Mouse (Mus musculus): ENCODE results near the gene Msx1. TPM values are rescaled to one million over a fixed set of nuclear protein-coding genes. Genes with fewer than 3 reads are reported as not detected.

The Msx1 gene
- polyA plus RNA-seq, 1 experiment from 2014 or later: 23.2 TPM

- Histone ChIP-seq H3K9me3 (no peaks in the 10 kb centered on the region; the same call in 1 of the 2 replicates), H3K4me3 (replicated peaks) (peak overlapping the region; percentile 12; the same call in 1 of the 2 replicates), H3K27ac (no peak overlapping the region), H3K4me1 (replicated peaks) (peaks cover 14% of the 10 kb centered on the region), H3K4me2 (replicated peaks) (peak overlapping the region; percentile 36), H3K9ac (replicated peaks) (no peak overlapping the region), H3K27me3 (peaks cover 94% of the 10 kb centered on the region), H3K36me3 (no peaks in the 10 kb centered on the region)
- ATAC-seq: peak; percentile 76
- WGBS: under 1% methylated on average over 46 of the region's 46 CpGs
These were observed 7.3 kb downstream of the Msx1 start for GRCm38 (mm10) chr5:37816907-37817657.

GRCm38 (mm10) chr5:37815909-37816308, 8.5 kb downstream of the Msx1 start:
- H3K27ac ChIP-seq: no peak overlapping the region
- H3K9me3 ChIP-seq: no peaks in the 10 kb centered on the region; the same call in 1 of the 2 replicates
- H3K4me3 ChIP-seq (replicated peaks): no peak overlapping the region
- no peak overlapping the region for H3K9ac ChIP-seq (replicated peaks)
- peaks cover 89% of the 10 kb centered on the region for H3K27me3 ChIP-seq
- H3K4me1 ChIP-seq (replicated peaks): peaks cover 9% of the 10 kb centered on the region
- no peak for ATAC-seq
- no peaks in the 10 kb centered on the region for H3K36me3 ChIP-seq
- WGBS: 80% methylated on average over 4 of the region's 4 CpGs
- no peak overlapping the region for H3K4me2 ChIP-seq (replicated peaks)

GRCm38 (mm10) chr5:37814169-37814568, 10.2 kb downstream of the Msx1 start:
- Histone ChIP-seq H3K4me1 (replicated peaks) (peaks cover 9% of the 10 kb centered on the region), H3K27ac (no peak overlapping the region), H3K9me3 (no peaks in the 10 kb centered on the region; the same call in 1 of the 2 replicates), H3K4me2 (replicated peaks) (no peak overlapping the region), H3K27me3 (peaks cover 77% of the 10 kb centered on the region), H3K36me3 (no peaks in the 10 kb centered on the region), H3K9ac (replicated peaks) (no peak overlapping the region), H3K4me3 (replicated peaks) (no peak overlapping the region)
- ATAC-seq: no peak

- no peaks in the 10 kb centered on the region for H3K4me1 ChIP-seq (replicated peaks)
- ATAC-seq: no peak
- 0 out of 2 replicates have a peak, but pooled peaks cover 7% of the 10 kb centered on the region for H3K27me3 ChIP-seq
- no peak overlapping the region for H3K27ac ChIP-seq
- no peaks in the 10 kb centered on the region for H3K36me3 ChIP-seq
- no peak overlapping the region for H3K4me2 ChIP-seq (replicated peaks)
- no peaks in the 10 kb centered on the region for H3K9me3 ChIP-seq
- H3K9ac ChIP-seq (replicated peaks): no peak overlapping the region
- H3K4me3 ChIP-seq (replicated peaks): no peak overlapping the region
- 86% methylated on average over 6 of the region's 6 CpGs for WGBS
These were observed 19.1 kb downstream of the Msx1 start for GRCm38 (mm10) chr5:37805291-37805690.

- no peak overlapping the region for H3K4me3 ChIP-seq (replicated peaks)
- H3K27me3 ChIP-seq: 0 out of 2 replicates have a peak, but pooled peaks cover 4% of the 10 kb centered on the region
- no peaks in the 10 kb centered on the region for H3K36me3 ChIP-seq
- no peak overlapping the region for H3K9ac ChIP-seq (replicated peaks)
- ATAC-seq: no peak
- no peaks in the 10 kb centered on the region for H3K4me1 ChIP-seq (replicated peaks)
- H3K9me3 ChIP-seq: no peaks in the 10 kb centered on the region
- H3K27ac ChIP-seq: no peak overlapping the region
- H3K4me2 ChIP-seq (replicated peaks): no peak overlapping the region
- 67% methylated on average over 8 of the region's 8 CpGs for WGBS
These were observed 19.8 kb downstream of the Msx1 start for GRCm38 (mm10) chr5:37804512-37805118.

GRCm38 (mm10) chr5:37797251-37797650, 27.1 kb downstream of the Msx1 start:
- Histone ChIP-seq H3K4me3 (replicated peaks) (no peak overlapping the region), H3K9ac (replicated peaks) (no peak overlapping the region), H3K27ac (no peak overlapping the region), H3K36me3 (no peaks in the 10 kb centered on the region), H3K27me3 (no peaks in the 10 kb centered on the region), H3K4me2 (replicated peaks) (no peak overlapping the region), H3K9me3 (no peaks in the 10 kb centered on the region), H3K4me1 (replicated peaks) (no peaks in the 10 kb centered on the region)
- 77% methylated on average over 6 of the region's 6 CpGs for WGBS
- ATAC-seq: no peak

- ATAC-seq: no peak
- no peak overlapping the region for H3K4me3 ChIP-seq (replicated peaks)
- H3K36me3 ChIP-seq: no peaks in the 10 kb centered on the region
- no peak overlapping the region for H3K9ac ChIP-seq (replicated peaks)
- H3K4me2 ChIP-seq (replicated peaks): no peak overlapping the region
- no peaks in the 10 kb centered on the region for H3K4me1 ChIP-seq (replicated peaks)
- H3K27ac ChIP-seq: no peak overlapping the region
- WGBS: 78% methylated on average over 5 of the region's 5 CpGs
- H3K27me3 ChIP-seq: no peaks in the 10 kb centered on the region
- no peaks in the 10 kb centered on the region for H3K9me3 ChIP-seq
These were observed 27.6 kb downstream of the Msx1 start for GRCm38 (mm10) chr5:37796751-37797150.

GRCm38 (mm10) chr5:37795691-37796090, 28.7 kb downstream of the Msx1 start:
- H3K4me2 ChIP-seq (replicated peaks): no peak overlapping the region
- no peaks in the 10 kb centered on the region for H3K4me1 ChIP-seq (replicated peaks)
- H3K9me3 ChIP-seq: no peaks in the 10 kb centered on the region
- no peak overlapping the region for H3K27ac ChIP-seq
- no peaks in the 10 kb centered on the region for H3K27me3 ChIP-seq
- no peak overlapping the region for H3K9ac ChIP-seq (replicated peaks)
- ATAC-seq: no peak
- H3K36me3 ChIP-seq: no peaks in the 10 kb centered on the region
- H3K4me3 ChIP-seq (replicated peaks): no peak overlapping the region
- 93% methylated on average over 6 of the region's 6 CpGs for WGBS

GRCm38 (mm10) chr5:37792154-37792553, 32.2 kb downstream of the Msx1 start:
- 52% methylated on average over 5 of the region's 5 CpGs for WGBS
- ATAC-seq: no peak
- Histone ChIP-seq H3K9ac (replicated peaks) (no peak overlapping the region), H3K27me3 (no peaks in the 10 kb centered on the region), H3K36me3 (no peaks in the 10 kb centered on the region), H3K9me3 (no peaks in the 10 kb centered on the region), H3K27ac (no peak overlapping the region), H3K4me1 (replicated peaks) (no peaks in the 10 kb centered on the region), H3K4me3 (replicated peaks) (no peak overlapping the region), H3K4me2 (replicated peaks) (no peak overlapping the region)

GRCm38 (mm10) chr5:37784847-37785391, 39.5 kb downstream of the Msx1 start:
- WGBS: 87% methylated on average over 9 of the region's 9 CpGs
- H3K4me3 ChIP-seq (replicated peaks): no peak overlapping the region
- no peaks in the 10 kb centered on the region for H3K9me3 ChIP-seq
- no peak overlapping the region for H3K9ac ChIP-seq (replicated peaks)
- H3K4me2 ChIP-seq (replicated peaks): no peak overlapping the region
- H3K27ac ChIP-seq: no peak overlapping the region
- no peaks in the 10 kb centered on the region for H3K36me3 ChIP-seq
- ATAC-seq: no peak
- no peaks in the 10 kb centered on the region for H3K27me3 ChIP-seq
- H3K4me1 ChIP-seq (replicated peaks): no peaks in the 10 kb centered on the region

- no peaks in the 10 kb centered on the region for H3K27me3 ChIP-seq
- H3K4me1 ChIP-seq (replicated peaks): no peaks in the 10 kb centered on the region
- H3K27ac ChIP-seq: no peak overlapping the region
- no peak for ATAC-seq
- WGBS: 64% methylated on average over 8 of the region's 8 CpGs
- no peak overlapping the region for H3K9ac ChIP-seq (replicated peaks)
- H3K4me3 ChIP-seq (replicated peaks): no peak overlapping the region
- no peaks in the 10 kb centered on the region for H3K9me3 ChIP-seq
- H3K36me3 ChIP-seq: no peaks in the 10 kb centered on the region
- no peak overlapping the region for H3K4me2 ChIP-seq (replicated peaks)
These were observed 41.1 kb downstream of the Msx1 start for GRCm38 (mm10) chr5:37783306-37783705.

- 0 out of 2 replicates have a peak, but pooled peaks cover 3% of the 10 kb centered on the region for H3K27me3 ChIP-seq
- H3K4me3 ChIP-seq (replicated peaks): no peak overlapping the region
- no peak overlapping the region for H3K27ac ChIP-seq
- H3K4me2 ChIP-seq (replicated peaks): no peak overlapping the region
- H3K9ac ChIP-seq (replicated peaks): no peak overlapping the region
- H3K4me1 ChIP-seq (replicated peaks): no peaks in the 10 kb centered on the region
- no peaks in the 10 kb centered on the region for H3K9me3 ChIP-seq
- WGBS: 39% methylated on average over 5 of the region's 5 CpGs
- ATAC-seq: no peak
- H3K36me3 ChIP-seq: no peaks in the 10 kb centered on the region
These were observed 48.7 kb downstream of the Msx1 start for GRCm38 (mm10) chr5:37775681-37776080.
